Mouse (Mus musculus) kidney, adult 2 months (tissue): ENCODE measurements around the gene Zfp386.

ENCODE experiments used
- CTCF ChIP-seq: fragments of 200-500 bp; conservative IDR thresholded peaks from 2 replicates; pipeline ENCODE4 v1.5.1; 2011; ENCODE audit warnings: low read depth, mild to moderate bottlenecking, control low read depth, low read length, moderate library complexity, mixed read lengths; ENCODE audit not compliant: insufficient read depth, insufficient read length
- POLR2A ChIP-seq: fragments of 200-500 bp; IDR thresholded peaks from one replicate; pipeline ENCODE4 v1.6.1; 2011; ENCODE audit warnings: low read depth, low read length, control low read depth

GRCm38 (mm10) chr12:116056112-116056511, 8.6 kb downstream of the Zfp386 start:
- TF ChIP-seq CTCF (no peak), POLR2A (no peak)
